Mouse (Mus musculus) MEL (cell line): ENCODE measurements around the gene Ssmem1. TPM values are rescaled to one million over a fixed set of nuclear protein-coding genes. Genes with fewer than 3 reads are reported as not detected.

ENCODE experiments used
- DNase-seq: peaks from one replicate; pipeline ENCODE4 v3.0.0; 2011; ENCODE audit warnings: low read depth, low spot score
- H3K27ac ChIP-seq: 2 replicates; pipeline ENCODE4 v1.5.1; 2012; ENCODE audit warnings: low read depth, mild to moderate bottlenecking, control low read depth, low read length, moderate library complexity; ENCODE audit not compliant: control insufficient read depth
- H3K27me3 ChIP-seq, 2 experiments: fragments of 150-350 bp in 1 of 2; sonication (generic) in 1 of 2; 2 replicates each; pipeline ENCODE4 v1.6.1; 2012; ENCODE audit warnings: low read length in 2 of 2, mild to moderate bottlenecking in 2 of 2, improper control_type of control experiment in 1 of 2, moderate library complexity in 1 of 2; ENCODE audit not compliant: insufficient read depth in 2 of 2, control insufficient read depth in 1 of 2
- H3K36me3 ChIP-seq, 2 experiments: 2 replicates each; pipeline ENCODE4 v1.6.1; 2012 to 2014; ENCODE audit warnings: low read length in 2 of 2, improper control_type of control experiment in 1 of 2, inconsistent platforms in 1 of 2, mild to moderate bottlenecking in 1 of 2; ENCODE audit not compliant: insufficient read depth in 2 of 2, control insufficient read depth in 1 of 2
- H3K4me1 ChIP-seq, 2 experiments: fragments of 150-350 bp in 1 of 2; sonication (generic) in 1 of 2; 2 replicates each; pipeline ENCODE4 v1.6.1; 2012; ENCODE audit warnings: low read length in 2 of 2, improper control_type of control experiment in 1 of 2, mild to moderate bottlenecking in 1 of 2; ENCODE audit not compliant: insufficient read depth in 2 of 2, control insufficient read depth in 1 of 2
- H3K4me3 ChIP-seq, 2 experiments: fragments of 150-350 bp in 1 of 2; sonication (generic) in 1 of 2; 2 replicates each; pipeline ENCODE4 v1.5.1; 2012; ENCODE audit warnings: low read depth in 2 of 2, low read length in 2 of 2, mild to moderate bottlenecking in 2 of 2, moderate library complexity in 2 of 2, control low read depth in 1 of 2, improper control_type of control experiment in 1 of 2; ENCODE audit not compliant: control insufficient read depth in 1 of 2, insufficient read depth in 1 of 2
- H3K79me2 ChIP-seq: 2 replicates; pipeline ENCODE4 v1.6.1; 2012; ENCODE audit warnings: mild to moderate bottlenecking, low read length, moderate library complexity; ENCODE audit not compliant: control insufficient read depth, poor library complexity, insufficient read depth
- H3K9ac ChIP-seq: 2 replicates; pipeline ENCODE4 v1.6.1; 2012; ENCODE audit warnings: low read depth, mild to moderate bottlenecking, control low read depth, low read length, moderate library complexity; ENCODE audit not compliant: control insufficient read depth, poor library complexity, severe bottlenecking
- H3K9me3 ChIP-seq: fragments of 150-350 bp; sonication (generic); replicated peaks from 2 replicates; pipeline ENCODE4 v1.6.1; 2012; ENCODE audit warnings: mild to moderate bottlenecking, low read length, improper control_type of control experiment, moderate library complexity; ENCODE audit not compliant: insufficient read depth
- BHLHE40 ChIP-seq: IDR thresholded peaks from 2 replicates; pipeline ENCODE4 v1.6.1; 2012; ENCODE audit warnings: low read depth, mild to moderate bottlenecking, inconsistent platforms, low read length, improper control_type of control experiment, borderline replicate concordance
- CTCF ChIP-seq, 3 experiments: IDR thresholded peaks in 2 of 3; conservative IDR thresholded peaks in 1 of 3; 2 replicates each; pipeline ENCODE4 v1.5.1; 2011 to 2012; ENCODE audit warnings: low read length in 3 of 3, low read depth in 2 of 3, mild to moderate bottlenecking in 2 of 3, improper control_type of control experiment in 1 of 3, inconsistent platforms in 1 of 3, mixed read lengths in 1 of 3, moderate library complexity in 1 of 3; ENCODE audit not compliant: control insufficient read depth in 1 of 3, insufficient read depth in 1 of 3, poor library complexity in 1 of 3, severe bottlenecking in 1 of 3
- E2F4 ChIP-seq: IDR thresholded peaks from 2 replicates; pipeline ENCODE4 v1.6.1; 2011; ENCODE audit warnings: low read depth, low read length, improper control_type of control experiment, borderline replicate concordance
- ELF1 ChIP-seq: IDR thresholded peaks from 2 replicates; pipeline ENCODE4 v1.6.1; 2014; ENCODE audit warnings: low read depth, mild to moderate bottlenecking, inconsistent platforms, low read length, improper control_type of control experiment, moderate library complexity
- HCFC1 ChIP-seq: IDR thresholded peaks from 2 replicates; pipeline ENCODE4 v1.6.1; 2012; ENCODE audit warnings: low read depth, mild to moderate bottlenecking, inconsistent platforms, low read length, improper control_type of control experiment, moderate library complexity
- JUND ChIP-seq: IDR thresholded peaks from 2 replicates; pipeline ENCODE4 v1.6.1; 2011; ENCODE audit warnings: low read depth, mild to moderate bottlenecking, improper control_type of control experiment, low read length
- MXI1 ChIP-seq: IDR thresholded peaks from 2 replicates; pipeline ENCODE4 v1.6.1; 2011; ENCODE audit warnings: mild to moderate bottlenecking, low read depth, low read length, improper control_type of control experiment
- NELFE ChIP-seq: IDR thresholded peaks from 2 replicates; pipeline ENCODE4 v1.6.1; 2011; ENCODE audit warnings: low read depth, low read length, improper control_type of control experiment
- POLR2AphosphoS2 ChIP-seq: IDR thresholded peaks from 2 replicates; pipeline ENCODE4 v1.6.1; 2011; ENCODE audit warnings: low read length, improper control_type of control experiment
- RAD21 ChIP-seq: IDR thresholded peaks from 2 replicates; pipeline ENCODE4 v1.6.1; 2011; ENCODE audit warnings: mild to moderate bottlenecking, low read depth, low read length, improper control_type of control experiment
- SIN3A ChIP-seq: IDR thresholded peaks from 2 replicates; pipeline ENCODE4 v1.6.1; 2012; ENCODE audit warnings: low read length, improper control_type of control experiment, inconsistent platforms
- SMC3 ChIP-seq: IDR thresholded peaks from 2 replicates; pipeline ENCODE4 v1.6.1; 2011; ENCODE audit warnings: low read depth, low read length, improper control_type of control experiment
- USF2 ChIP-seq, 2 experiments: IDR thresholded peaks; 2 replicates each; pipeline ENCODE4 v1.6.1; 2011 to 2012; ENCODE audit warnings: improper control_type of control experiment in 2 of 2, low read length in 2 of 2, borderline replicate concordance in 1 of 2, inconsistent platforms in 1 of 2, low read depth in 1 of 2, mild to moderate bottlenecking in 1 of 2; ENCODE audit not compliant: insufficient read depth in 1 of 2
- ZC3H11A ChIP-seq: IDR thresholded peaks from 2 replicates; pipeline ENCODE4 v1.6.1; 2012; ENCODE audit warnings: low read depth, mild to moderate bottlenecking, inconsistent platforms, low read length, improper control_type of control experiment
- polyA plus RNA-seq, 2 experiments: library from polyadenylated mRNA; stranded (reverse) in 1 of 2; unstranded in 1 of 2; fragments of >175 nt in 1 of 2; fragments of >200 nt in 1 of 2; gene quantifications; 2 replicates each; pipeline versions ENCODE4 v1.2.1 to v1.2.4; 2012; ENCODE audit warnings: low replicate concordance in 2 of 2, low read depth in 1 of 2; ENCODE audit not compliant: insufficient read length in 2 of 2, insufficient read depth in 1 of 2, missing spikeins in 1 of 2
- total RNA-seq: library from RNA; depleted of rRNA; stranded (reverse); fragments of 300-350 nt; gene quantifications from 2 replicates; pipeline ENCODE4 v1.2.3, GENCODE M21; 2012

The Ssmem1 gene
- total and polyA plus RNA-seq, 3 experiments: 0.08 to 0.13 TPM; not detected in 1

GRCm38 (mm10) chr6:30465586-30465985 lies 44.1 kb upstream of the Ssmem1 start:
- Histone ChIP-seq H3K9me3 (no peaks in the 10 kb centered on the region), H3K27me3 (no peaks in the 10 kb centered on the region), H3K4me3 (no peak overlapping the region), H3K27ac (no peak overlapping the region), H3K79me2 (no peaks in the 10 kb centered on the region), H3K36me3 (peaks cover 0 to 11% of the 10 kb centered on the region in 2 experiments; a peak in 2 of 4 replicates), H3K9ac (no peak overlapping the region), H3K4me1 (peaks cover 7 to 24% of the 10 kb centered on the region in 2 experiments)
- no peak for DNase-seq
- TF ChIP-seq NELFE: no peak
- TF ChIP-seq JUND: no peak
- no peak for TF ChIP-seq MXI1
- TF ChIP-seq BHLHE40: no peak
- TF ChIP-seq E2F4: no peak
- TF ChIP-seq ELF1: no peak
- TF ChIP-seq POLR2AphosphoS2: no peak

GRCm38 (mm10) chr6:30468058-30468457 lies 41.6 kb upstream of the Ssmem1 start:
- no peak overlapping the region for H3K27ac ChIP-seq
- H3K4me1 ChIP-seq: peaks cover 6 to 11% of the 10 kb centered on the region in 2 experiments
- no peaks in the 10 kb centered on the region for H3K79me2 ChIP-seq
- H3K36me3 ChIP-seq: peaks cover 0 to 8% of the 10 kb centered on the region in 2 experiments; a peak in 2 of 4 replicates
- H3K9ac ChIP-seq: no peak overlapping the region
- H3K9me3 ChIP-seq: no peaks in the 10 kb centered on the region
- H3K4me3 ChIP-seq: peak overlapping the region; percentile 11 to 54; a peak in 2 of 4 replicates
- H3K27me3 ChIP-seq: no peaks in the 10 kb centered on the region
- DNase-seq: no peak
- TF ChIP-seq SIN3A (0 out of 2 replicates have a peak, but pooled peaks have one; percentile 7), USF2 (IDR thresholded peaks at IDR 0.05; ENCODE audit: borderline replicate concordance in 1 of 2, insufficient read depth in 1 of 2, low read depth in 1 of 2, low read length in 2 of 2) (no peak)

DNA sequence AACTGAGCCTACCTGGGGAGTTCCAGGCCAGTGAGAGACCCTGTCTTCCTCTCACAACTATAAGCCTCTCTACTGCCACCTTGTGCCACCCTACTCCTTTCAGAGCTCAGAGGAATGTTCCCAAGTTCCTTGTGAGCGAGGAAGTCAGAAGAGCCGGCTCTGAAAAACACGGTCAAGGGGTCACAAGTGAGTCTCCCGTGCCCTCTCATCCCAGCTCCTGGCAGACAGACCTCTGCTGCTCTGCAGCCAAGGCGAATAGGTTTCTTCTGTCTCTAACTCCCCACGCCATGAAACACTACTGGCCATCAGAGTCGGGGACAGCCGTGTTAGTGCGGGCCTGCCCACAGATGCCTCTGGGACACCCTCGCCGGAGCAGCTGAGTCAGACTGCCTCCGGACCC lies 41.0 kb upstream of the Ssmem1 start:
- H3K9ac ChIP-seq: peak overlapping the region; percentile 55
- H3K27me3 ChIP-seq: no peaks in the 10 kb centered on the region
- H3K27ac ChIP-seq: no peak overlapping the region
- H3K4me3 ChIP-seq: peak overlapping the region; percentile 49 to 54; a peak in 3 of 4 replicates
- no peaks in the 10 kb centered on the region for H3K9me3 ChIP-seq
- no peaks in the 10 kb centered on the region for H3K79me2 ChIP-seq
- H3K36me3 ChIP-seq: peaks cover 0 to 5% of the 10 kb centered on the region in 2 experiments; a peak in 1 of 4 replicates
- peaks cover 2 to 8% of the 10 kb centered on the region in 2 experiments for H3K4me1 ChIP-seq
- peak; percentile 80 for DNase-seq
- TF ChIP-seq HCFC1 (no peak), SMC3 (peak; percentile 78), CTCF (IDR thresholded peaks at IDR 0.05 in 2 of 3, conservative IDR thresholded peaks at IDR 0.05 in 1 of 3; ENCODE audit: control insufficient read depth in 1 of 3, insufficient read depth in 1 of 3, low read depth in 2 of 3, low read length in 3 of 3, poor library complexity in 1 of 3, severe bottlenecking in 1 of 3) (peak; percentile 30 to 63 (median 62); a peak in 5 of 6 replicates), RAD21 (peak; percentile 37), SIN3A (0 out of 2 replicates have a peak, but pooled peaks have one; percentile 36), ZC3H11A (peak; percentile 31; the same call in 1 of the 2 replicates), ELF1 (no peak)
